Mouse (Mus musculus) cerebellum, postnatal 10 days (tissue): ENCODE measurements around the gene Mrps16.

Experiments used
- DNase-seq, 2 experiments: peaks; one replicate each; pipeline ENCODE4 v3.0.0; 2021; ENCODE audit warnings: mixed read lengths in 2 of 2

Gene Mrps16

DNA sequence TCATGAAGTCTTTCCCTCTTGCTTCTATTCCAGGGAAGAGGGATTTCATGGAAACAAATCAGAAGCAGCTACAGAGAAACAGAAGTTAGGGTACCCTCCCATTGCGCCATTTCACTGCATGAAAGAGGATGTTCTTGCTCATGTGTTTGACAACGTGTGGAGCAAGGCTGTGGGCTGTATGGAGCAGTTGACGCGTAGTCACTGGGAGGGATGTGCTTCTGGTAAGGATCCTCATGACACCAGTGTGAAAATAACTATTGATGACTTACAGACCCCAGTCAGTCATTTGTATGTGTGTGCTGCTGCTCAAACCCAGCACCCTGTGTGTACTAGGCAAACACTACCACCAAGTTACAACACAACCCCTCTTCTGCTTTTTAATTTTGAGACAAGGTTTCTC lies 30.2 kb downstream of the Mrps16 start:
- no peak for DNase-seq

DNA sequence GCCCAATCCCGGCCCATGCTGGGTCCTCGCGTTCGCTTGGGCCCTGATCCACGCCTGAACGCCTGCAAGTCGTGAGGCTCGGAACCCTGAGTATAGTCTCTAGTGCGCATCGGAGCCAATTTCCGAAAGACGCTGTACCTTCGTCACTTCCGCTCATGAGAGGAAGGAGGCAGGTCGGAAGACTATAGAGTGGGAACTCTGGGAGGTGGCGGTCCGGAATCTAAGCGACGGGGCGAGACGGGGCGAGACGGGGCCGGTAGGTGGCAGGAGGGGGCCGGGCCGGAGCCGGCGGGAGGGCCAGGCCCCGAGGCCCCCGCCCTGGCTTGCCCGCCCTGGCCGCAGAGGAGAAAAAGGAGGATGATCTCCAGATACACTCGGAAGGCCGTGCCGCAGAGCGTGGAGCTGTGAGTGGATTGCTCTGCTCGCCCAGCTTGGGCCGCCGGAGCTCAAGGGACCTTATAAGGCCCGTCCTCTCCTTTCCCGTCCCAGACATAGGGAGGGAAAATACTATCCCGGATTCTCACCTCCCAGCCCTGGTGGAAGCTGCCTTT lies 45.4 kb downstream of the Mrps16 start, which contains the start of the genes Ecd and Fam149b:
Gene Ecd (minus strand): TSS at position 131 of the 551 bp plus-strand sequence.
Gene Fam149b (plus strand): TSS at position 172 of the 551 bp plus-strand sequence.
- DNase-seq: peak; percentile 96

DNA sequence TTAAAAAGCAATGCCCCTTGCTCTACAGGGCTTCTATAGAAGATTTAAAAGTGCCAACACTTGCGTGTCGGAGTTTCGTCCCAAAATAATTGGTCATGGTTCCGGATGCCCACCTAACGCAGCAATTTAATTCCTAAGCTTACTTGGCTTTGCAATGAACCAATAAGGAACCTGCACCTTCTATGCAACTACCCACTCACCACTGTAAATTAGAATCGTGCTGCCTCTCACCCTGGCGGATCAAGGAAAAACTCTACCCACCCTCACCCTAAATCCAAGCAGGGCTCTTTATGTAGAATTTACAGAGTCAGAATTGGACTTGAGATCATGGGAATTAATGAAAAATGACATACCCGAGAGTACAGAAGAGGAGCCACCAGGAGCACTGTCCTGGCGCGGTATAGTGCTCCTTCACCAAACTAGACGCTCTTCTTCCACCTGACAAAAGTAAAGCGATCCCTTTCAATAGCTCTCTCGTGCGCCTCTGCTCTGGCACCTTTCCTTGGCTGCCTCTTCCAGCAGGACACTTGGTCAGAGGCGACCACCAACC lies 45.9 kb downstream of the Mrps16 start:
- no peak for DNase-seq

DNA sequence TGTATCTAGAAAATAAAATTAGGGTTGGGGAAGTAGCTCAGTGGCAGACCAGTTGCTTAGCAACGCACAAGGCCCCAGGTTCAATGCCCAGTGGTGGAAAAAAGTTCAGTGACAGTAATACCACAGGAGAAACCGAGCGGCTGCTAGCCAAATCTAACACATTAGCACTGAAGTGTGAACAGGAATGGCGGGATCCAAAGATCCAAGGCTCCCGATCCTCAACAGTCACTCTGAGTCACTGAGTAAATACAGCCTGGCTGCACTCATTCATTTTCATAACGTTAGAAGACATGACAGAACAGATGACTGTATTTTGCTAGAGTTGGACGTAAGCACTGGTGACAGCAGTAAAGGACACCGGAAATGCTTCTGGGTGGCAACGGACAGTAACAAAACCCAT lies 47.5 kb downstream of the Mrps16 start:
- DNase-seq: peak in 1 of 2 experiments; percentile 5

DNA sequence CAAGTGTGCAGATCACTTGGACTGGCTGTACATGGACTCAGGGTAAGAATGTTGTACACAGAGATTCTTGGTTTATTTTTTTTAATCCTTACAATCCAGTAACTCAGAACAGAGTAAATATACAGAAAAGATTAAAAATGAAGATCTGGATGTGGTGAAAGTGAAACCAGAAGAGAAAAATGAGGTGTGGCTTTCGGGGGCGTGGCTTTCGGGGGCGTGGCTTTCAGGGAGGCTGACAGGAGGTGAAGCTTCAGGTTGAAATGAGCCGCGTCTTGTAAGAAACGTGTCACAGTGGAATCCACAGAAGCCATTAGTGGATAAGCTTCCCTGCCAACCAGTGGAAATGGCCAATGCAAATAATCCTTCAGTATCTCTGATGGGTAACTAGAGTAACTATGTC lies 52.6 kb downstream of the Mrps16 start:
- DNase-seq: no peak

DNA sequence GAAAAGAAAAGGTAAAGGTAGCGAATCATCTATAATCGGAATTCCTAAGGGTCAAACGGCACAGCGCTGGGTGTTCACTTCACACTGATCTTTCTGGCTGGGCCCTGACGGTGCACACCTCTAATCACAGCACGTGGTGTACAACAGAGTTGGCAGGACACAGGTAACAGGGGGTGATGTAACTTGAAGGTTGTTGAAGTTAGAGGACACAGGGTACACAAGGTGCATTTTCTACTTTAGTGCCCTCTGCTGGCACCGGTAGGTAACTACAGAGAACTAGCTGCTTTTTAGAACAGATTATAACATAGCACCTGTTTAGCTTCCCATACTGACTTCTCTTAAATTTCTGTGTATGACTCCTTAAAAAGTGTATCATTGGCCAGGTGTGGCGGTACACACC lies 53.3 kb downstream of the Mrps16 start:
- peak; percentile 27 to 31 for DNase-seq

DNA sequence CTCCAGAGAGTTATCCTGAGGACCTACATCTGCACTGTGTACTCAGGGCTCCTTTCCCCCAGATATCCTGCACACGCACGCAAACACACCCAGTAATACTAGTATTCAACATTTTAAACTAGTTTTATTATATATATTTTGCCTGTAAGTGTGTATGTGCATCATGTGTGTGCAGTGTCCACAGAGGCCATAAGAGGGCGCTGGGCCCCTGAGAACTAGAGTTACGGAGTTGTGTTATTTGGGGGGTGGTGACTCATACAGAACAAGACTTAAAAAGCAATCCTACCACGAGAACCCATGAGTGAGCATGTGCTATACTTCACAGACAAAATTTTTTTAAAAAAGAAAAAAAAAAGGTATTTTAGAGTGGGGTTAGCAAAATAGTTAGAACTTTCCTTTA lies 54.0 kb downstream of the Mrps16 start:
- DNase-seq: no peak
